Mouse (Mus musculus): ENCODE measurements around the gene Lcn6.
"Not testable (repeated sequence)": the region's sequence is repeated elsewhere in the genome, so short reads cannot be mapped to it uniquely, and the experiment has no call there.

Lcn6 gene

DNA sequence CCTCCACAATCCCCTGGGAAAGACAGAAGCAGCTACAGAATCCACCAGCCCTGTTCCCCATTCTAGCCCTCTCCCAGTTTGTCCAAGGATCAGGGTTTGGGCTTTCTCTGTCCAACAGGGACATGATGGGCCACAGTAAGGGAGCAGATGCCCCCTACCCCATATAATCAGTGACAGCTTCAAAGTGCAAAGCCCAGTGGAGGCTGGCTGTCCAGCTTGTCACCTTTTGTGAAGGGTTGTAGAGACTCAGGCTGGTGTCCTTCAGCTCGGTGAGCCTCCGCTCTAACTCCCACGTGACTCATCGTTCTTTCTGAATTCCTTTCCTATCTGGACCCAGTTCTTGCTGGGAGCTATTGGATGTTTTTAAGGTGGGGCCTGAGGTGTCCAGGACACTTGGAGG is 27.1 kb downstream of the Lcn6 start:
- no peak for DNase-seq (ENCODE audit: low spot score in 2 of 2)

- DNase-seq (ENCODE audit: low spot score in 2 of 2), result peak in 1 of 2 experiments; percentile 43
Measured at GRCm38 (mm10) chr2:25706643-25707481, 30.3 kb downstream of the Lcn6 start, which contains the start of gene Bmyc. Gene Bmyc, plus strand, starts transcription at chr2:25706739.

DNA sequence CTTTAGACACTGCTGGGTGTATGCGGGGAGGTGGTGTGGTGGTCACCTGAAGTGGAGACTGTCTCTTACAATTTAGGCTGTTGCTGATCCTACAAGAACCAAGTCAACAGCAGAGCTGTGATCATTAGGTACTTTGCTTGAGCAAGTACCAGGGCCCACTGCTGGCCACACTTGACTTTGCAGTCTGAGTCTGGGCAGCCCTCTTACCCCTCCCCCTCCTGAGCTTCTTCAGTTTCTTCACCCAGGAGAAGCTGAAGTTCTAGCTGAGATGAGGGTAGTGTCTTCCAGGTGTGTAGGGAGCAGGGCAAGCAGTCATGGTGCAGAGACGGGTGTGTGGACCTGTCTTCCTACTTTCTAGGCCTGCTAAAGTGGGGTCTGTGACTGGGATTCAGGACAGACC is 31.5 kb downstream of the Lcn6 start:
- DNase-seq (ENCODE audit: low spot score in 2 of 2), result peak in 1 of 2 experiments; percentile 16

- not testable (repeated sequence) for DNase-seq (ENCODE audit: low spot score in 2 of 2)
Measured at GRCm38 (mm10) chr2:25709056-25709455, 32.5 kb downstream of the Lcn6 start.

DNA sequence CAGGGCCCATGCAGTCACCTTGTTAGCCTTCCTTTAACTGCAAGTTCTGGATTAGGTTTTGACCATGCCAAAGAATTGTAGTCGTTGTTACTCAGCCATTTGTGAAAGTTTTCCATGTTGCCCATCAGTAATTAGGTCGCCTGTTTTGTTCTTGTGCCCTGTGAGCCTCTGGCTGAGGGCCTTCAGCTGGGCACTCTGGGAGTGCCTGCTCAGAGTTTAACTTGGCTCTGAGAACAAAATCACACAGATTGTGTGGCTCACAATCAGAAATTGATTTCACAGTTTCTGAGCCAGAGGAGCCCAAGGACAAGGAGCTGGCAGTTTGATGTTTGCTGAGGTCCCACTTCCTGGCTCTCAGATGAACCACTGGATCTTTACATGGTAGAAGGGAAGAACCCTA is 33.2 kb downstream of the Lcn6 start:
- DNase-seq (ENCODE audit: low spot score in 2 of 2), result not testable (repeated sequence)

DNA sequence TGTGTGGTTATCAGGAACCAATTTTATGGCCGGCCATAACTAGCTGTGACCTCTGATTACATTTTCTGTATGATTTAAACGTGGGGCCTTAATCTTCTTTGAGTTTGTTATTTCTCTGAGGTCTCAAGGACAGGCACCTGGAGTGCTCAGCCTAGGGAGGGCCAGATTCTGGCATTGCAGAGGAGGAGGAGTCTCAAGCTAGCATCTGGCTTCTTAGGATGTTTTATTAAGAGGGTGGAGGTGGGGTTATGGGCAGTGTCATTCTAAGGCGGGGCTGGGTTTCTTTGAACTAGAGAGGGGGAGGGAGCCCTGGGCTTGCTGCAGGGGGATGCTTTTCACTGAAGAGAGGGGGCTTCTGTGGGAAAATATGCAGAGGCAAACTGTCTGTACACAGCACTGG is 35.1 kb downstream of the Lcn6 start:
- not testable (repeated sequence) for DNase-seq (ENCODE audit: low spot score in 2 of 2)

DNA sequence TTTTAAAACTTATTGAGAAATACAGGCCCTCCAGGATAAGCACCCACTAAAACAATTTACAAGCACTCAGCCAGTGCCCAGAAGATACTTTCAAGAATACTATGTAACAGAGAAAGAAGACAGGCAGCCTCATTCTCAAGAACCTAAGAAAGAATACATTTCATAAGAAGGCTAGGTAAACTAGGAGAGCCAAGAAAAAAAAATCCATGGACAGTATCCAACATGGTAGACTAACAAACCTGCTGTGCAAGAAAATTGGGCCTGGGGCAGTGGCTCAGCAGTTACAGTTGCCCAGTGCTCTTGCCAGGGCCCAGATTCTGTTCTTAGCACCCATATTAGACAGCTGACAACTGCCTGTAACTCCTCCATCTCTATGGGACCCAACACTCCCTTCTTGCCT is 40.6 kb downstream of the Lcn6 start:
- DNase-seq (ENCODE audit: low spot score in 2 of 2), result no peak
